Mouse (Mus musculus) hindbrain, embryonic 12.5 days (tissue): Measurements from ENCODE around the gene Rev1. TPM values are rescaled to one million over a fixed set of nuclear protein-coding genes. Genes with fewer than 3 reads are reported as not detected.

Experiments used
- ATAC-seq: fragments of 200-750 bp; cut with Nextera tagmentation; 2 replicates; pipeline ENCODE4 v1.8.0; 2017; ENCODE audit warnings: moderate TSS enrichment; ENCODE audit not compliant: low FRiP score
- H3K27ac ChIP-seq: fragments of 300-500 bp; sonication (generic); 2 replicates; pipeline ENCODE4 v1.5.1; 2016; ENCODE audit warnings: mild to moderate bottlenecking
- H3K27me3 ChIP-seq: fragments of 300-500 bp; sonication (generic); 2 replicates; pipeline ENCODE4 v1.6.1; 2016; ENCODE audit warnings: mild to moderate bottlenecking
- H3K36me3 ChIP-seq: fragments of 300-500 bp; sonication (generic); 2 replicates; pipeline ENCODE4 v1.6.1; 2016; ENCODE audit warnings: mild to moderate bottlenecking
- H3K4me1 ChIP-seq: fragments of 300-500 bp; sonication (generic); 2 replicates; pipeline ENCODE4 v1.6.1; 2016
- H3K4me2 ChIP-seq: fragments of 300-500 bp; sonication (generic); replicated peaks from 2 replicates; pipeline ENCODE4 v1.6.1; 2016; ENCODE audit warnings: mild to moderate bottlenecking
- H3K4me3 ChIP-seq: fragments of 300-500 bp; sonication (generic); 2 replicates; pipeline ENCODE4 v1.5.1; 2016; ENCODE audit warnings: mild to moderate bottlenecking
- H3K9ac ChIP-seq: fragments of 300-500 bp; sonication (generic); 2 replicates; pipeline ENCODE4 v1.6.1; 2016; ENCODE audit warnings: mild to moderate bottlenecking, moderate library complexity
- H3K9me3 ChIP-seq: fragments of 300-500 bp; sonication (generic); replicated peaks from 2 replicates; pipeline ENCODE4 v1.6.1; 2016; ENCODE audit warnings: mild to moderate bottlenecking
- WGBS: fragments of 180-500 bp; shearing (Covaris S2); methylation state at CpG from one replicate; pipeline ENCODE4 v1.1.7; 2016; 5-methylcytosine and 5-hydroxymethylcytosine counted together
- polyA plus RNA-seq: library from polyadenylated mRNA; unstranded; fragments of >200 nt; fragmentation: Nextera tagmentation; extraction: Ambion mirVana; gene quantifications from 2 replicates; pipeline ENCODE4 v1.2.1, GENCODE M21; 2016

The Rev1 gene
- polyA plus RNA-seq, 1 experiment from 2014 or later: 44.2 TPM

DNA sequence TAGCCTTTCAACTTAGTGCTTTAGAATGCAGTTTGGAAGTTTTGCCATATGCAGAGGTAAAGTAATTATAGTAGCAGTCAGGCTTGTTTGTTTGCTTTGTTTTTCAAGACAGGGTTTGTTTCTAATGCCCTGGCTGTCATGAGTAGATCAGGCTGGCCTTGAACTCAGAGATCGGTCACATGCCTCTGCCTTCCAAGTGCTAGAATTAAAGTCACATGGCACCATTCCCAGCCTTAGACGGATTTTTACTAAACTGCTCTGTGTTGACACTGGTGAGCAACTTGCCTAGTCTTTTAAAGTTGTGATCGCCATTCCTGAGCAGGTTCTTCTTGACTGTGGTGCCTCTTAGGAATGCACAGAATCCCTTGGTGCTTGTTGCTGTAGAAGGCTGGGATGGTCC lies 122.9 kb downstream of the Rev1 start:
- no peaks in the 10 kb centered on the region for H3K9me3 ChIP-seq
- H3K27me3 ChIP-seq: no peaks in the 10 kb centered on the region
- H3K4me1 ChIP-seq: no peaks in the 10 kb centered on the region
- no peaks in the 10 kb centered on the region for H3K36me3 ChIP-seq
- H3K4me3 ChIP-seq: no peak overlapping the region
- H3K4me2 ChIP-seq: no peak overlapping the region
- H3K27ac ChIP-seq: no peak overlapping the region
- no peak for ATAC-seq
- 84% methylated on average over 3 of the region's 3 CpGs for WGBS
- H3K9ac ChIP-seq: no peak overlapping the region

DNA sequence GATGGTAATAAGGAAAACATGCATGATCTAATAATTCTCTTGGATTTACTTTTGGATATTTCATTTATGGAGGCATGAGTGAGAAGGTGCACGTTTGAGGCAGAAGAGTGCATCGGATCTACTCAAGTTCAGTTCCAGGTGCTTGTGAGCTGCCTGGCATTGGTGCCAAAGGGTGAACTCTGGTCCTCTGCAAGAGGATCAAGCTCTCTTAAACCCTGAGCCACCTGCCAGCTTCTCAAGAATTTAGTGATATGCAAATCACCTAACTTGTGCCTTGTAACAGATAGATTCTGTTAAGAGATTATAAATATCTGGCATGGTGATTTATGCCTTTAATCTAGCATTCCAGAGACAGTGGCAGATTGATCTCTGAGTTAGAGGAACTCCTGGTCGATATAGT lies 126.6 kb downstream of the Rev1 start:
- Histone ChIP-seq H3K9ac (no peak overlapping the region), H3K4me1 (peaks cover 11% of the 10 kb centered on the region), H3K36me3 (no peaks in the 10 kb centered on the region), H3K27me3 (no peaks in the 10 kb centered on the region), H3K27ac (no peak overlapping the region), H3K4me2 (no peak overlapping the region), H3K9me3 (no peaks in the 10 kb centered on the region), H3K4me3 (no peak overlapping the region)
- no peak for ATAC-seq
- WGBS: 95% methylated on average over 3 of the region's 3 CpGs

Other genes with a start within 250 kb of the Rev1 start
- 19.1 and 21.7 TPM in 2 replicates for gene Mitd1, start 239.4 kb downstream of the Rev1 start, polyA plus RNA-seq
- 185 and 220 TPM in 2 replicates for gene Mrpl30, start 239.3 kb downstream of the Rev1 start, polyA plus RNA-seq
- not detected in 2 replicates for gene Lyg2, start 213.3 kb downstream of the Rev1 start, polyA plus RNA-seq
- gene Lyg1, start 172.0 kb downstream of the Rev1 start, polyA plus RNA-seq: not detected in 2 replicates
- gene Txndc9, start 131.9 kb downstream of the Rev1 start, polyA plus RNA-seq: 155 and 161 TPM in 2 replicates
- 31.3 and 34.0 TPM in 2 replicates for gene Eif5b, start 131.8 kb downstream of the Rev1 start, polyA plus RNA-seq